Mouse (Mus musculus) forebrain, embryonic 14.5 days (tissue): ENCODE results near the gene Gm10309. TPM values are rescaled to one million over a fixed set of nuclear protein-coding genes. Genes with fewer than 3 reads are reported as not detected.

Experiments used
- polyA plus RNA-seq: library from polyadenylated mRNA; unstranded; fragments of >200 nt; fragmentation: Nextera tagmentation; extraction: Ambion mirVana; gene quantifications from 2 replicates; pipeline ENCODE4 v1.2.1, GENCODE M21; 2014

Gene Gm10309
- polyA plus RNA-seq, 1 experiment from 2014 or later, result not detected

Other genes starting within 250 kb of the Gm10309 start
- gene Epas1, start 248.5 kb upstream of the Gm10309 start, polyA plus RNA-seq, result 6.1 and 6.4 TPM in 2 replicates